Comparison of ENCODE assay signal across 8 mouse cellular contexts in the genomic region with DNA sequence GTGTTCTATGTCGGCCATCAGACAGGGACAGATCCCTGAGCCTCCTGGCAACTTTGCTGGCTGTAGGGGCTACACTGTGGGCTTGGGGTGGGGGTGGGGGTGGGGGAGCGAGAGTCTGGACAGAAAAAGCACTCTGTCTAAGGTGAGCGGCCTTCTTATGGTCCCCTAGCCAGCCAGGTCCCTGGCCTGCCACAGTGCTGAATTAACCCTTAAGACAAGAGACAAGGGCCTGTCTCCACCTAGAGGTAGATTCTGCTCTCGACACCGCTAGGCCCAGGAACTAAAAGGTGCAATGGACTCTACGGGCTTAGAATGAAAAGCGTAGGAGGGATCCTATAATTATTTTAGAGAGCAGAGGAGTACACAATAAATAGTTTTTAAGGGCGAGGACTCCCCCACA. TPM values are rescaled to one million over a fixed set of nuclear protein-coding genes. Genes with fewer than 3 reads are reported as not detected.
DNase-seq lines count a peak whose midpoint lies in the region; ATAC-seq and TF ChIP-seq lines count a peak whose summit lies in the region.

No protein-coding gene starts in this region.

- intact Hi-C loops in heart, adult 2 months (cut with DNase I), result loop anchor here (2.0 to 10.0 kb wide), 3 partner anchors 18 to 476 kb away; partner anchors contain the start of gene Vwa8
- intact Hi-C loops in heart, postnatal 25 days (cut with DNase I), result loop anchor here (5.0 kb wide), 1 partner anchor 139 kb away; no protein-coding TSS in a partner anchor

- H3K4me3 ChIP-seq in heart, adult 2 months, result no peak overlapping the region

- TF ChIP-seq CTCF in heart, adult 2 months (IDR thresholded peaks at IDR 0.05), result peak; percentile 77

- ATAC-seq in granulocyte monocyte progenitor cell, adult 5-6 weeks (replicated peaks; ENCODE audit: poor library complexity, severe bottlenecking), result peak; percentile 84
- ATAC-seq in megakaryocyte-erythroid progenitor cell, adult 5-6 weeks (replicated peaks; ENCODE audit: low FRiP score, low TSS enrichment, poor library complexity, severe bottlenecking), result peak; percentile 91

- H3K79me2 ChIP-seq in heart, adult 2 months (replicated peaks; ENCODE audit: control insufficient read depth, insufficient read depth, low read length), result no peaks in the 10 kb centered on the region

- H3K9ac ChIP-seq in heart, adult 2 months (ENCODE audit: low read depth, low read length), result no peak overlapping the region

- no peak overlapping the region for H3K27ac ChIP-seq in heart, adult 2 months

- no peaks in the 10 kb centered on the region for H3K27me3 ChIP-seq in heart, adult 2 months (ENCODE audit: control insufficient read depth, insufficient read depth, low read length)

- WGBS in heart, adult 2 months, result 37% methylated on average over 8 of the region's 8 CpGs

- TF ChIP-seq POLR2A in heart, adult 2 months (IDR thresholded peaks at IDR 0.05; ENCODE audit: insufficient read depth, low read depth, low read length), result no peak

- no peaks in the 10 kb centered on the region for H3K36me3 ChIP-seq in heart, adult 2 months (ENCODE audit: control insufficient read depth, insufficient read depth, low read length)

- TF ChIP-seq EP300 in heart, adult 2 months (IDR thresholded peaks at IDR 0.05; ENCODE audit: insufficient read depth, low read depth, low read length), result peak; percentile 72; the same call in 1 of the 2 replicates

- DNase-seq in heart, adult 2 months, result no peak
- DNase-seq in heart, postnatal 25 days (ENCODE audit: low spot score), result no peak
- DNase-seq in ZHBTc4 (ENCODE audit: low read depth, low spot score), result peak; percentile 55
- DNase-seq in kidney, postnatal 25 days, result peak; percentile 45 to 48
- no peak for DNase-seq in urinary bladder, adult 2 months (ENCODE audit: low spot score)
- DNase-seq in testis, postnatal 14 days (ENCODE audit: low spot score), result no peak

- H3K4me1 ChIP-seq in heart, adult 2 months (ENCODE audit: control insufficient read depth, insufficient read depth, low read length), result no peaks in the 10 kb centered on the region

RNA-seq across cellular contexts. Expression of gene Rgcc, which starts 19.7 kb away (rescaled TPM):
- 100 to 1,000 TPM in 1 of 2 experiments, 10 to 100 TPM in 1; 66.4 to 116 TPM for total RNA-seq in heart, adult 2 months (2021)
- polyA plus RNA-seq in heart, adult 2 months (2012; rRNA removed), result 91.8 and 124 TPM in 2 replicates
- total RNA-seq in heart, postnatal 25 days (2021), result 10 to 100 TPM; 37.9 to 54.5 TPM
- total RNA-seq in granulocyte monocyte progenitor cell, adult 5-6 weeks (2014; fragmentation: Nextera tagmentation), result 84.3 and 97.4 TPM in 2 replicates
- 241 and 247 TPM in 2 replicates for total RNA-seq in granulocyte monocyte progenitor cell, adult 5-6 weeks (2017)
- total RNA-seq in megakaryocyte-erythroid progenitor cell, adult 5-6 weeks (2014; fragmentation: Nextera tagmentation), result 35.8 and 39.4 TPM in 2 replicates
- total RNA-seq in megakaryocyte-erythroid progenitor cell, adult 5-6 weeks (2017), result 18.5 and 30.4 TPM in 2 replicates
- polyA plus RNA-seq in urinary bladder, adult 2 months (2012; rRNA removed), result 13.4 and 20.1 TPM in 2 replicates

Comparison
In these comparisons a context has a peak if more than half of its experiments do, and no peak if none do; other contexts are left out.
1. DNase-seq: peak in ZHBTc4 (single experiment) and kidney, postnatal 25 days (2 of 2); none in heart, adult 2 months (0 of 2), heart, postnatal 25 days (single experiment), urinary bladder, adult 2 months (single experiment) and testis, postnatal 14 days (single experiment).